Mouse (Mus musculus): ENCODE results near the gene Plce1. TPM values are rescaled to one million over a fixed set of nuclear protein-coding genes. Genes with fewer than 3 reads are reported as not detected.

Plce1 gene
- polyA plus RNA-seq, 1 experiment from 2014 or later: 6.1 TPM

GRCm38 (mm10) chr19:38507251-38507965 is 26.5 kb downstream of the Plce1 start:
- ATAC-seq (replicated peaks; ENCODE audit: insufficient number of reproducible peaks, low FRiP score, low TSS enrichment): no peak
- no peaks in the 10 kb centered on the region for H3K9me3 ChIP-seq (replicated peaks; ENCODE audit: control insufficient read depth, low read length)
- peak overlapping the region; percentile 41; the same call in 1 of the 2 replicates for H3K27ac ChIP-seq (ENCODE audit: low read depth, low read length)
- H3K4me2 ChIP-seq: no peak overlapping the region
- no peaks in the 10 kb centered on the region for H3K27me3 ChIP-seq (ENCODE audit: control insufficient read depth, insufficient read depth, low read length)
- H3K9ac ChIP-seq (ENCODE audit: low read depth, low read length): no peak overlapping the region
- peaks cover 7% of the 10 kb centered on the region; the same call in 1 of the 2 replicates for H3K4me1 ChIP-seq (ENCODE audit: control insufficient read depth, insufficient read depth, low read length)
- no peaks in the 10 kb centered on the region for H3K36me3 ChIP-seq (ENCODE audit: control insufficient read depth, insufficient read depth, low read length)
- WGBS (ENCODE audit: insufficient replicate concordance): 78% methylated on average over 12 of the region's 12 CpGs
- H3K4me3 ChIP-seq (ENCODE audit: low read depth, low read length): no peak overlapping the region

- H3K36me3 ChIP-seq (ENCODE audit: control insufficient read depth, insufficient read depth, low read length): no peaks in the 10 kb centered on the region
- no peak for ATAC-seq (replicated peaks; ENCODE audit: insufficient number of reproducible peaks, low FRiP score, low TSS enrichment)
- no peak overlapping the region for H3K4me3 ChIP-seq (ENCODE audit: low read depth, low read length)
- peaks cover 5% of the 10 kb centered on the region; the same call in 1 of the 2 replicates for H3K4me1 ChIP-seq (ENCODE audit: control insufficient read depth, insufficient read depth, low read length)
- no peak overlapping the region for H3K9ac ChIP-seq (ENCODE audit: low read depth, low read length)
- no peaks in the 10 kb centered on the region for H3K27me3 ChIP-seq (ENCODE audit: control insufficient read depth, insufficient read depth, low read length)
- 68% methylated on average over 9 of the region's 9 CpGs for WGBS (ENCODE audit: insufficient replicate concordance)
- H3K9me3 ChIP-seq (replicated peaks; ENCODE audit: control insufficient read depth, low read length): no peaks in the 10 kb centered on the region
- H3K27ac ChIP-seq (ENCODE audit: low read depth, low read length): no peak overlapping the region
- H3K4me2 ChIP-seq: no peak overlapping the region
Measured at GRCm38 (mm10) chr19:38507966-38508625, 27.2 kb downstream of the Plce1 start.

GRCm38 (mm10) chr19:38514417-38515184 is 33.7 kb downstream of the Plce1 start:
- H3K27ac ChIP-seq (ENCODE audit: low read depth, low read length): no peak overlapping the region
- WGBS (ENCODE audit: insufficient replicate concordance): 82% methylated on average over 4 of the region's 5 CpGs
- ATAC-seq (replicated peaks; ENCODE audit: insufficient number of reproducible peaks, low FRiP score, low TSS enrichment): no peak
- no peaks in the 10 kb centered on the region for H3K9me3 ChIP-seq (replicated peaks; ENCODE audit: control insufficient read depth, low read length)
- H3K9ac ChIP-seq (ENCODE audit: low read depth, low read length): no peak overlapping the region
- no peaks in the 10 kb centered on the region for H3K27me3 ChIP-seq (ENCODE audit: control insufficient read depth, insufficient read depth, low read length)
- no peak overlapping the region for H3K4me3 ChIP-seq (ENCODE audit: low read depth, low read length)
- no peak overlapping the region for H3K4me2 ChIP-seq
- no peaks in the 10 kb centered on the region for H3K4me1 ChIP-seq (ENCODE audit: control insufficient read depth, insufficient read depth, low read length)
- no peaks in the 10 kb centered on the region for H3K36me3 ChIP-seq (ENCODE audit: control insufficient read depth, insufficient read depth, low read length)

DNA sequence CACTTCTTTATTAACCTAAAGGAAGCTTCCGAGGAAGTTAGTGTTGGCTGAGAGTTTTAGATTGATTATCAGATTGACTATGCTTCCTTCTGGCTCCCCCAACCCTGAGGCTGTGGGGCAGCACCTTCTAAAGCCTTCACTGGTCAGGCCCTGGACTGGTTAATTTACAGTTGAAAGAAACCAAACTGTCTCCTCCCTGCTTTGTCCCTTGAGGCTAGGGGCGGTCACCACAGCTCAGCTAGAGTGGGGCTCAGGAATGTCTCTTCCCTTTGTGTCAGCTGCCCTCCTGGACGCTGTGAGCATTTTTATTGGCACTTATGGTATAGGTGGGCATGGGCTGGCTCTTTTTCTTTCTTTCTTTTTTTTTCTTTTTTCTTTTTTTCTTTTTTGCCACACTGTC is 45.9 kb downstream of the Plce1 start:
- Histone ChIP-seq H3K4me3 (ENCODE audit: low read depth, low read length) (no peak overlapping the region), H3K36me3 (ENCODE audit: control insufficient read depth, insufficient read depth, low read length) (peaks cover 3% of the 10 kb centered on the region; the same call in 1 of the 2 replicates), H3K4me1 (ENCODE audit: control insufficient read depth, insufficient read depth, low read length) (no peaks in the 10 kb centered on the region), H3K9me3 (replicated peaks; ENCODE audit: control insufficient read depth, low read length) (no peaks in the 10 kb centered on the region), H3K4me2 (no peak overlapping the region), H3K9ac (ENCODE audit: low read depth, low read length) (no peak overlapping the region), H3K27ac (ENCODE audit: low read depth, low read length) (no peak overlapping the region), H3K27me3 (ENCODE audit: control insufficient read depth, insufficient read depth, low read length) (no peaks in the 10 kb centered on the region)
- ATAC-seq (replicated peaks; ENCODE audit: insufficient number of reproducible peaks, low FRiP score, low TSS enrichment): no peak
- 37% methylated on average over 3 of the region's 3 CpGs for WGBS (ENCODE audit: insufficient replicate concordance)

GRCm38 (mm10) chr19:38527475-38527874 is 46.6 kb downstream of the Plce1 start:
- Histone ChIP-seq H3K4me2 (no peak overlapping the region), H3K4me3 (ENCODE audit: low read depth, low read length) (no peak overlapping the region), H3K4me1 (ENCODE audit: control insufficient read depth, insufficient read depth, low read length) (no peaks in the 10 kb centered on the region), H3K27me3 (ENCODE audit: control insufficient read depth, insufficient read depth, low read length) (no peaks in the 10 kb centered on the region), H3K9ac (ENCODE audit: low read depth, low read length) (no peak overlapping the region), H3K27ac (ENCODE audit: low read depth, low read length) (no peak overlapping the region), H3K9me3 (replicated peaks; ENCODE audit: control insufficient read depth, low read length) (no peaks in the 10 kb centered on the region), H3K36me3 (ENCODE audit: control insufficient read depth, insufficient read depth, low read length) (peaks cover 3% of the 10 kb centered on the region; the same call in 1 of the 2 replicates)
- no peak for ATAC-seq (replicated peaks; ENCODE audit: insufficient number of reproducible peaks, low FRiP score, low TSS enrichment)
- WGBS (ENCODE audit: insufficient replicate concordance): 48% methylated on average over 3 of the region's 3 CpGs

- H3K4me1 ChIP-seq (ENCODE audit: control insufficient read depth, insufficient read depth, low read length): no peaks in the 10 kb centered on the region
- H3K27me3 ChIP-seq (ENCODE audit: control insufficient read depth, insufficient read depth, low read length): no peaks in the 10 kb centered on the region
- no peaks in the 10 kb centered on the region for H3K9me3 ChIP-seq (replicated peaks; ENCODE audit: control insufficient read depth, low read length)
- H3K4me3 ChIP-seq (ENCODE audit: low read depth, low read length): no peak overlapping the region
- no peak overlapping the region for H3K9ac ChIP-seq (ENCODE audit: low read depth, low read length)
- H3K36me3 ChIP-seq (ENCODE audit: control insufficient read depth, insufficient read depth, low read length): no peaks in the 10 kb centered on the region
- no peak for ATAC-seq (replicated peaks; ENCODE audit: insufficient number of reproducible peaks, low FRiP score, low TSS enrichment)
- 86% methylated on average over 5 of the region's 5 CpGs for WGBS (ENCODE audit: insufficient replicate concordance)
- no peak overlapping the region for H3K4me2 ChIP-seq
- no peak overlapping the region for H3K27ac ChIP-seq (ENCODE audit: low read depth, low read length)
Measured at GRCm38 (mm10) chr19:38533230-38533629, 52.3 kb downstream of the Plce1 start.

GRCm38 (mm10) chr19:38539338-38539737 is 58.4 kb downstream of the Plce1 start:
- no peaks in the 10 kb centered on the region for H3K36me3 ChIP-seq (ENCODE audit: control insufficient read depth, insufficient read depth, low read length)
- WGBS (ENCODE audit: insufficient replicate concordance): 67% methylated on average over 3 of the region's 3 CpGs
- H3K9ac ChIP-seq (ENCODE audit: low read depth, low read length): no peak overlapping the region
- H3K4me2 ChIP-seq: no peak overlapping the region
- no peak overlapping the region for H3K4me3 ChIP-seq (ENCODE audit: low read depth, low read length)
- H3K4me1 ChIP-seq (ENCODE audit: control insufficient read depth, insufficient read depth, low read length): no peaks in the 10 kb centered on the region
- ATAC-seq (replicated peaks; ENCODE audit: insufficient number of reproducible peaks, low FRiP score, low TSS enrichment): no peak
- no peaks in the 10 kb centered on the region for H3K9me3 ChIP-seq (replicated peaks; ENCODE audit: control insufficient read depth, low read length)
- no peak overlapping the region for H3K27ac ChIP-seq (ENCODE audit: low read depth, low read length)
- no peaks in the 10 kb centered on the region for H3K27me3 ChIP-seq (ENCODE audit: control insufficient read depth, insufficient read depth, low read length)

- H3K4me2 ChIP-seq: no peak overlapping the region
- ATAC-seq (replicated peaks; ENCODE audit: insufficient number of reproducible peaks, low FRiP score, low TSS enrichment): no peak
Measured at GRCm38 (mm10) chr19:38540549-38540948, 59.6 kb downstream of the Plce1 start.

More at GRCm38 (mm10) chr19:38540549-38540948, 59.6 kb downstream of the Plce1 start:
- Histone ChIP-seq H3K27ac (ENCODE audit: low read depth, low read length) (no peak overlapping the region), H3K4me1 (ENCODE audit: control insufficient read depth, insufficient read depth, low read length) (no peaks in the 10 kb centered on the region), H3K4me3 (ENCODE audit: low read depth, low read length) (no peak overlapping the region), H3K27me3 (ENCODE audit: control insufficient read depth, insufficient read depth, low read length) (no peaks in the 10 kb centered on the region), H3K9me3 (replicated peaks; ENCODE audit: control insufficient read depth, low read length) (no peaks in the 10 kb centered on the region), H3K9ac (ENCODE audit: low read depth, low read length) (no peak overlapping the region), H3K36me3 (ENCODE audit: control insufficient read depth, insufficient read depth, low read length) (no peaks in the 10 kb centered on the region)
- WGBS (ENCODE audit: insufficient replicate concordance): 80% methylated on average over 3 of the region's 3 CpGs
